Mouse (Mus musculus): ENCODE data around the gene 4930502E18Rik. TPM values are rescaled to one million over a fixed set of nuclear protein-coding genes. Genes with fewer than 3 reads are reported as not detected.

Gene 4930502E18Rik
- polyA plus RNA-seq, 1 experiment = not detected

Other genes starting within 250 kb of the 4930502E18Rik start
- gene Rtl8c, start 116.8 kb upstream of the 4930502E18Rik start, polyA plus RNA-seq (2012; ENCODE audit: insufficient read depth, insufficient read length, missing spikeins) = 7.7 and 10.1 TPM in 2 replicates
- not detected in 2 replicates for gene Gm14597, start 115.8 kb upstream of the 4930502E18Rik start, polyA plus RNA-seq (2012; ENCODE audit: insufficient read depth, insufficient read length, missing spikeins)
- 42.4 and 42.7 TPM in 2 replicates for gene Rtl8a, start 81.1 kb upstream of the 4930502E18Rik start, polyA plus RNA-seq (2012; ENCODE audit: insufficient read depth, insufficient read length, missing spikeins)
- 15.3 and 19.4 TPM in 2 replicates for gene Rtl8b, start 54.4 kb upstream of the 4930502E18Rik start, polyA plus RNA-seq (2012; ENCODE audit: insufficient read depth, insufficient read length, missing spikeins)
- not detected in 2 replicates for gene 1700013H16Rik, start 33.0 kb downstream of the 4930502E18Rik start, polyA plus RNA-seq (2012; ENCODE audit: insufficient read depth, insufficient read length, missing spikeins)
- gene Zfp36l3, start 51.6 kb downstream of the 4930502E18Rik start, polyA plus RNA-seq (2012; ENCODE audit: insufficient read depth, insufficient read length, missing spikeins) = not detected in 2 replicates
- gene Xlr, start 72.9 kb downstream of the 4930502E18Rik start, polyA plus RNA-seq (2012; ENCODE audit: insufficient read depth, insufficient read length, missing spikeins) = 1.5 and 2.3 TPM in 2 replicates

Measured in brown adipose tissue, adult 24 weeks (tissue).